Mouse (Mus musculus) telencephalon, adult 2 months (tissue): ENCODE measurements at regions not wholly inside any gene's neighbourhood (a gene's known extent, or its start where the extent isn't known, plus 50 kb on each side); places are given as distances from the start of the nearest gene placed in this dataset.
A peak's percentile ranks its signal among the peaks of the same experiment; 100 is the strongest.

Experiments
- DNase-seq: peaks from one replicate; pipeline ENCODE4 v3.0.0-alpha.2; 2011; ENCODE audit warnings: low read depth, low spot score

GRCm38 (mm10) chr15:46945423-46945822 lies 6811.3 kb downstream of the 9330182O14Rik start:
- DNase-seq, result no peak

GRCm38 (mm10) chr15:46990201-46990600 lies 6856.0 kb downstream of the 9330182O14Rik start:
- DNase-seq, result peak; percentile 2

GRCm38 (mm10) chr15:46997106-46997505 lies 6862.9 kb downstream of the 9330182O14Rik start:
- DNase-seq, result no peak
